Mouse (Mus musculus) embryo, embryonic 9.5 days (tissue): ENCODE results near the gene Morn4.

Experiments
- DNase-seq: peaks from one replicate; pipeline ENCODE4 v3.0.0-alpha.2; 2017; ENCODE audit errors: extremely low spot score

The Morn4 gene

GRCm38 (mm10) chr19:42043988-42044387 lies 42.2 kb downstream of the Morn4 start:
- DNase-seq = no peak

GRCm38 (mm10) chr19:42038310-42038709 lies 47.8 kb downstream of the Morn4 start:
- DNase-seq = no peak

GRCm38 (mm10) chr19:42037167-42037702 lies 48.9 kb downstream of the Morn4 start:
- DNase-seq = no peak

GRCm38 (mm10) chr19:42036357-42036756 lies 49.8 kb downstream of the Morn4 start:
- DNase-seq = no peak

GRCm38 (mm10) chr19:42035456-42036248 lies 50.5 kb downstream of the Morn4 start, which contains the start of gene Ankrd2:
Ankrd2 (plus strand) TSS chr19:42036000.
- DNase-seq = peak; percentile 78

- no peak for DNase-seq
Observed at GRCm38 (mm10) chr19:42034881-42035455, 51.2 kb downstream of the Morn4 start.

- no peak for DNase-seq
Observed at GRCm38 (mm10) chr19:42034146-42034775, 51.9 kb downstream of the Morn4 start.

- DNase-seq = no peak
Observed at GRCm38 (mm10) chr19:42033611-42034010, 52.5 kb downstream of the Morn4 start.

- no peak for DNase-seq
Observed at GRCm38 (mm10) chr19:42031112-42031511, 55.0 kb downstream of the Morn4 start.

- peak; percentile 72 for DNase-seq
Observed at GRCm38 (mm10) chr19:42026158-42026557, 60.0 kb downstream of the Morn4 start.
